Mouse (Mus musculus) testis, adult 2 months (tissue): Measurements from ENCODE around the gene Angel2.

ENCODE experiments used
- CTCF ChIP-seq: fragments of 200-500 bp; IDR thresholded peaks from 2 replicates; pipeline ENCODE4 v1.5.1; 2012; ENCODE audit warnings: low read depth, mild to moderate bottlenecking, inconsistent platforms, low read length, moderate library complexity; ENCODE audit not compliant: control insufficient read depth, insufficient read depth, insufficient replicate concordance
- POLR2A ChIP-seq: fragments of 200-500 bp; IDR thresholded peaks from 2 replicates; pipeline ENCODE4 v1.6.1; 2012; ENCODE audit warnings: low read depth, mild to moderate bottlenecking, inconsistent platforms, low read length, moderate library complexity; ENCODE audit not compliant: control insufficient read depth

GRCm38 (mm10) chr1:190958821-190959220 lies 33.9 kb downstream of the Angel2 start:
- TF ChIP-seq POLR2A (no peak), CTCF (no peak)
